Mouse (Mus musculus) stomach, postnatal 0 days (tissue): ENCODE data around the gene Myom1. TPM values are rescaled to one million over a fixed set of nuclear protein-coding genes. Genes with fewer than 3 reads are reported as not detected.
A peak's percentile ranks its signal among the peaks of the same experiment; 100 is the strongest.

Experiments used
- ATAC-seq: fragments of 200-750 bp; cut with Nextera tagmentation; 2 replicates; pipeline ENCODE4 v1.8.0; 2017; ENCODE audit not compliant: low FRiP score, low TSS enrichment
- DNase-seq: peaks from one replicate; pipeline ENCODE4 v3.0.0-alpha.2; 2016; ENCODE audit warnings: low spot score
- H3K27ac ChIP-seq: fragments of 300-500 bp; sonication (generic); replicated peaks from 2 replicates; pipeline ENCODE4 v1.5.1; 2014; ENCODE audit warnings: mild to moderate bottlenecking, control low read depth
- H3K27me3 ChIP-seq: fragments of 300-500 bp; sonication (generic); 2 replicates; pipeline ENCODE4 v1.6.1; 2014; ENCODE audit warnings: low read length; ENCODE audit not compliant: control insufficient read depth, insufficient read depth
- H3K36me3 ChIP-seq: fragments of 300-500 bp; sonication (generic); 2 replicates; pipeline ENCODE4 v1.6.1; 2014; ENCODE audit warnings: low read length, mixed read lengths; ENCODE audit not compliant: control insufficient read depth, insufficient read depth
- H3K4me1 ChIP-seq: fragments of 300-500 bp; sonication (generic); replicated peaks from 2 replicates; pipeline ENCODE4 v1.6.1; 2014; ENCODE audit warnings: antibody characterized with exemption; ENCODE audit not compliant: control insufficient read depth, insufficient read depth
- H3K4me2 ChIP-seq: fragments of 300-500 bp; sonication (generic); replicated peaks from 2 replicates; pipeline ENCODE4 v1.6.1; 2014; ENCODE audit warnings: low read depth, mild to moderate bottlenecking, control low read depth, moderate library complexity
- H3K4me3 ChIP-seq: fragments of 300-500 bp; sonication (generic); 2 replicates; pipeline ENCODE4 v1.5.1; 2014; ENCODE audit warnings: low read depth, low read length, control low read depth
- H3K9ac ChIP-seq: fragments of 300-500 bp; sonication (generic); 2 replicates; pipeline ENCODE4 v1.6.1; 2014; ENCODE audit warnings: mild to moderate bottlenecking, low read length, control low read depth, mixed read lengths
- H3K9me3 ChIP-seq: fragments of 300-500 bp; sonication (generic); 2 replicates; pipeline ENCODE4 v1.6.1; 2016; ENCODE audit warnings: low read length; ENCODE audit not compliant: control insufficient read depth
- CTCF ChIP-seq: IDR thresholded peaks from 2 replicates; pipeline ENCODE4 v1.5.1; 2016; ENCODE audit warnings: antibody characterized with exemption, low read depth, mild to moderate bottlenecking, moderate library complexity
- EP300 ChIP-seq: optimal IDR thresholded peaks from 2 replicates; pipeline ENCODE3; 2016; ENCODE audit warnings: antibody characterized with exemption
- WGBS: fragments of 180-500 bp; shearing (Covaris S2); extraction: QIAGEN DNeasy Blood & Tissue Kit; methylation state at CpG from one replicate; pipeline ENCODE4 v1.1.7; 2014; 5-methylcytosine and 5-hydroxymethylcytosine counted together
- polyA plus RNA-seq: library from polyadenylated mRNA; unstranded; fragments of >200 nt; fragmentation: Nextera tagmentation; extraction: Ambion mirVana; gene quantifications from 2 replicates; pipeline ENCODE4 v1.2.1, GENCODE M21; 2015

Myom1 gene
- polyA plus RNA-seq, 1 experiment from 2014 or later, result 9.8 TPM

DNA sequence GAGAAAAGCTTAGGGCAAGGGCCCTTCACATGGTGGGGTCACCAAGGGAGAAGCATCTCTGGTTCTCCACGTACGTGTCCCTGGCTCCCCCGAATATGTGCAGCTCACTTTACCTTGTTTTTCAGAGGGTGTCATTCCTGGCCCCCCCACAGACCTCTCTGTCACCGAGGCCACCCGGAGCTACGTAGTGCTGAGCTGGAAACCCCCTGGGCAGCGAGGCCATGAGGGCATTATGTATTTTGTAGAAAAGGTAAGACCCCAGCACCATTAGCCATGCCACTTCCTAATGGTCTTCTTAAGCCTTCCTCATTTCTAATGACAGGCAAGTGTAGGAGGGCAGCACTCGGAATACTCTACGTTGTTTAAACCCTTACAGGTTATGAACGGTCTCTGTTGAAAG lies 69.5 kb downstream of the Myom1 start:
- H3K36me3 ChIP-seq, result no peaks in the 10 kb centered on the region
- H3K4me2 ChIP-seq, result no peak overlapping the region
- no peaks in the 10 kb centered on the region for H3K9me3 ChIP-seq
- no peaks in the 10 kb centered on the region for H3K4me1 ChIP-seq
- TF ChIP-seq CTCF (no peak), EP300 (no peak)
- no peaks in the 10 kb centered on the region for H3K27me3 ChIP-seq
- 92% methylated on average over 10 of the region's 10 CpGs for WGBS
- DNase-seq (no peak), ATAC-seq (no peak)
- H3K9ac ChIP-seq, result no peak overlapping the region
- H3K27ac ChIP-seq, result no peak overlapping the region
- no peak overlapping the region for H3K4me3 ChIP-seq

- ATAC-seq, result no peak
- Histone ChIP-seq H3K4me2 (no peak overlapping the region), H3K36me3 (no peaks in the 10 kb centered on the region), H3K27me3 (no peaks in the 10 kb centered on the region), H3K9ac (no peak overlapping the region), H3K9me3 (no peaks in the 10 kb centered on the region), H3K27ac (no peak overlapping the region), H3K4me3 (no peak overlapping the region), H3K4me1 (no peaks in the 10 kb centered on the region)
- WGBS, result 60% methylated on average over 4 of the region's 4 CpGs
- TF ChIP-seq EP300 (no peak), CTCF (no peak)
- no peak for DNase-seq
Measured at GRCm38 (mm10) chr17:71074386-71074785, 72.0 kb downstream of the Myom1 start.

DNA sequence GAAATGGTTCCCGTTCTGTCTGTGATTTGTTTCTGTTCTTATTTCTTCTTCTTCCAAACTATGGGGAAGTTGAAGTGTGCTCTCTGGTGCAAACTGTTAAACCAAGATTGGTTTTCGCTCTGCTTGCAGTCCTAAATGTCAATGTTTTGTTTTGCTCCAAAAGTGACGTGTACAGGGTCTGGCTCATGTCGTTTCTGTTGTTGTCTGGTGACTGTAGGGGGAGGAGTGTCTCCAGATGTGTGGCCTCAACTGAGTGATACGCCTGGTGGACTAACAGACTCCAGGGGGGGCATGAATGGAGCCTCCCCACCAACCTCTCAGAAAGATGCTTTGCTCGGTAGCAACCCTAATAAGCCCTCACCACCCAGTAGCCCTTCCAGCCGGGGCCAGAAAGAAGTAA lies 79.6 kb downstream of the Myom1 start:
- no peak overlapping the region for H3K27ac ChIP-seq
- no peaks in the 10 kb centered on the region for H3K36me3 ChIP-seq
- no peaks in the 10 kb centered on the region for H3K27me3 ChIP-seq
- H3K4me1 ChIP-seq, result no peaks in the 10 kb centered on the region
- TF ChIP-seq CTCF, result no peak
- TF ChIP-seq EP300, result no peak
- 44% methylated on average over 7 of the region's 7 CpGs for WGBS
- DNase-seq (no peak), ATAC-seq (no peak)
- H3K9me3 ChIP-seq, result no peaks in the 10 kb centered on the region
- no peak overlapping the region for H3K9ac ChIP-seq
- no peak overlapping the region for H3K4me3 ChIP-seq
- H3K4me2 ChIP-seq, result no peak overlapping the region

- TF ChIP-seq CTCF, result peak; percentile 63
- TF ChIP-seq EP300, result no peak
- no peak for ATAC-seq
Measured at GRCm38 (mm10) chr17:71086969-71087368, 84.5 kb downstream of the Myom1 start.

GRCm38 (mm10) chr17:71087396-71088153 lies 85.1 kb downstream of the Myom1 start:
- TF ChIP-seq EP300 (no peak), CTCF (peak; percentile 43)
- no peak overlapping the region for H3K9ac ChIP-seq
- no peaks in the 10 kb centered on the region for H3K27me3 ChIP-seq
- DNase-seq, result no peak
- H3K4me3 ChIP-seq, result no peak overlapping the region
- H3K4me1 ChIP-seq, result no peaks in the 10 kb centered on the region
- 74% methylated on average over 8 of the region's 8 CpGs for WGBS
- no peaks in the 10 kb centered on the region for H3K9me3 ChIP-seq
- no peak overlapping the region for H3K27ac ChIP-seq
- no peaks in the 10 kb centered on the region for H3K36me3 ChIP-seq
- H3K4me2 ChIP-seq, result no peak overlapping the region
- no peak for ATAC-seq

More at GRCm38 (mm10) chr17:71086969-71087368, 84.5 kb downstream of the Myom1 start:
- Histone ChIP-seq H3K9me3 (no peaks in the 10 kb centered on the region), H3K9ac (no peak overlapping the region), H3K27ac (no peak overlapping the region), H3K27me3 (no peaks in the 10 kb centered on the region), H3K36me3 (no peaks in the 10 kb centered on the region), H3K4me3 (no peak overlapping the region), H3K4me2 (no peak overlapping the region), H3K4me1 (no peaks in the 10 kb centered on the region)
- WGBS, result 75% methylated on average over 4 of the region's 4 CpGs
- no peak for DNase-seq

GRCm38 (mm10) chr17:71088154-71088521 lies 85.7 kb downstream of the Myom1 start:
- Histone ChIP-seq H3K27me3 (no peaks in the 10 kb centered on the region), H3K4me3 (no peak overlapping the region), H3K9ac (no peak overlapping the region), H3K4me1 (no peaks in the 10 kb centered on the region), H3K9me3 (no peaks in the 10 kb centered on the region), H3K36me3 (no peaks in the 10 kb centered on the region), H3K4me2 (no peak overlapping the region), H3K27ac (peak overlapping the region; percentile 10; the same call in 1 of the 2 replicates)
- TF ChIP-seq EP300 (no peak), CTCF (no peak)
- ATAC-seq (no peak), DNase-seq (no peak)
- WGBS, result 68% methylated on average over 3 of the region's 3 CpGs
